Mouse (Mus musculus): ENCODE measurements around the gene D430019H16Rik.

GRCm38 (mm10) chr12:105542513-105542912, 88.9 kb downstream of the D430019H16Rik start:
- TF ChIP-seq POLR2A (IDR thresholded peaks at IDR 0.05; ENCODE audit: borderline replicate concordance, extremely low read depth, low read depth, low read length) (no peak), CTCF (IDR thresholded peaks at IDR 0.05; ENCODE audit: insufficient read depth, low read length) (no peak)

All from lung, adult 2 months (tissue).